Mouse (Mus musculus) adrenal gland, postnatal 10 days (tissue): ENCODE data around the gene Pim1. TPM values are rescaled to one million over a fixed set of nuclear protein-coding genes. Genes with fewer than 3 reads are reported as not detected.
"Not testable (repeated sequence)": the region's sequence is repeated elsewhere in the genome, so short reads cannot be mapped to it uniquely, and the experiment has no call there.

Experiments used
- DNase-seq: peaks from one replicate; pipeline ENCODE4 v3.0.0; 2021; ENCODE audit warnings: mixed read lengths
- total RNA-seq, 2 experiments: library from RNA; stranded (reverse); gene quantifications; 2 replicates each; pipeline ENCODE4 v1.2.3; 2021

Pim1 gene
- total RNA-seq, 2 experiments from 2014 or later: 73.4 to 104 TPM

GRCm38 (mm10) chr17:29493461-29493980, 3.0 kb downstream of the Pim1 start:
- no peak for DNase-seq

DNA sequence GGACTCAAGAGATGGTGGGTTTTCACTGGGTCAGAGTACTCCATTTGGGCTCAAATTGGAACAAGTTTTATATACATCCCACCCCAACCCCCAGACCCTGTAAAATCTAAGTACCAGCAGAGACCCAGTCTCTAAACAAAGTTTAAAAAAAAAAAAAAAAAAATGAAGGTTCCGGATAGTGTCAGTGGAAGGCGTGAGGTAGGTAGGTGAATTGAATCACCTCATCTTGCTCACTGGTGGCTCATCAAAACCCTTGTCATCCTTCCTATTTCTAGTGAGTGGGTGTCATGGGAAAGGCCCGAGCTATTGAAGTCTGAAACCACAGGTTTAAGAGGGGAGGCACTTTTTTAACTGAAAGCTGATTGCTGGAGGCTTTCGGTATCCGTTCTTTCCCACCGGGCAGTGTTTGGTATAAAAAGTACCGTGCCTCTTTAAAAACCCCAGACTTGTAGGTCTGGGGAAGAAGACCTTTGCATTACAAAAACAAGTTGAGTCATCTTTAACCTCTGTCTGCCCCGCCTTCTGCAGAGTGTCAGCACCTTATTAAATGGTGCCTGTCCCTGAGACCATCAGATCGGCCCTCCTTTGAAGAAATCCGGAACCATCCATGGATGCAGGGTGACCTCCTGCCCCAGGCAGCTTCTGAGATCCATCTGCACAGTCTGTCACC, 3.6 kb downstream of the Pim1 start:
- DNase-seq: no peak

GRCm38 (mm10) chr17:29494732-29495076, 4.2 kb downstream of the Pim1 start:
- DNase-seq: no peak

GRCm38 (mm10) chr17:29496211-29497070, 5.9 kb downstream of the Pim1 start:
- DNase-seq: no peak

GRCm38 (mm10) chr17:29497071-29497354, 6.5 kb downstream of the Pim1 start:
- DNase-seq: no peak

DNA sequence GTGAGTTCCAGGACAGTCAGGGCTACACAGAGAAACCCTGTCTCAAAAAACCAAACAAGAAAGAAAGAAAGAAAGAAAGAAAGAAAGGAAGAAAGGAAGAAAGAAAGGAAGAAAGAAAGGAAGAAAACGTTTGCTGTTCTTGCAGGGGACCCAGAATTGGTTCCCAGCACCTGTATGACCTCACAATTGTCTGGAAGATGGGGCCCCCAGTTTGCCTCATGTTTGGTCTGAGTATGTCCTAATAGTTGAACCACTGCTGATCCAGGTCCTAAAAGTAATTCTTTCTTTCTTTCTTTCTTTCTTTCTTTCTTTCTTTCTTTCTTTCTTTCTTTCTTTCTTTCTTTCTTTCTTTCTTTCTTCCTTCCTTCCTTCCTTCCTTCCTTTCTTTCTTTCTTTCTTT, 6.9 kb downstream of the Pim1 start:
- DNase-seq: not testable (repeated sequence)

- DNase-seq: no peak
These were observed 7.5 kb downstream of the Pim1 start for GRCm38 (mm10) chr17:29498028-29498427.

DNA sequence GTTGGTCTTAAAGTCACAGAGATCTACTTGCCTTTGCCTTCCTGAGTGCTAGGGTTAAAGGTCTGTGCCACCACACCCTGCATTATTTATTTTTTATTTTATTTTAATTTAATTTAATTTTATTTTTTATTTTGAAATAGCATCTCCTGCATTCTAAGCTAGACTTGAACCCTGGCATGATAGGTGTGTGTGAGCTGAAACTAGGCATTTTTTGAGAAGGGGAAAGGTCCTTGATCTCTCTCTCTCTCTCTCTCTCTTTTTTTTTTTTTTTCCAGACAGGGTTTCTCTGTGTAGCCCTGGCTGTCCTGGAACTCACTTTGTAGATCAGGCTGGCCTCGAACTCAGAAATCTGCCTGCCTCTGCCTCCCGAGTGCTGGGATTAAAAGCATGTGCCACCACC, 8.4 kb downstream of the Pim1 start:
- DNase-seq: not testable (repeated sequence)

DNA sequence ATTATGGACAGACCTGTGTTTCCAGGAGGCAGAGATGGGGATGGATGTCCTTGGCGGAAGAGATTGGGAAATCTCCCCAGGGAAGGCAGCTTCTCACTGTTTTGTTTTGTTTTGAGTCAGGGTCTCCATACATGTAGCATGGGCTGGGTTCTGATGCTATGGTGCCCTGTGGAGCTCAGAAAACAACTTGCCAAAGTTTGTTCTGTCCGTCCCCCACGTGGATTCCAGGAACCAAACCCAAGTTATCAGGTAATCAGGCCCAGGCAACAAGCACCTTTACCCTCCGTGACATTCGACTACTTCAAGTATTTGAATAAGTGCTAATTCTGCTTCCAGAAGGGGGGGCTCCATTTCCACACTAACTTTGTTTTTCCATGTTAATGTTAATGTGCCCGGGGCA, 9.0 kb downstream of the Pim1 start:
- DNase-seq: no peak

GRCm38 (mm10) chr17:29500243-29500740, 9.7 kb downstream of the Pim1 start:
- no peak for DNase-seq

DNA sequence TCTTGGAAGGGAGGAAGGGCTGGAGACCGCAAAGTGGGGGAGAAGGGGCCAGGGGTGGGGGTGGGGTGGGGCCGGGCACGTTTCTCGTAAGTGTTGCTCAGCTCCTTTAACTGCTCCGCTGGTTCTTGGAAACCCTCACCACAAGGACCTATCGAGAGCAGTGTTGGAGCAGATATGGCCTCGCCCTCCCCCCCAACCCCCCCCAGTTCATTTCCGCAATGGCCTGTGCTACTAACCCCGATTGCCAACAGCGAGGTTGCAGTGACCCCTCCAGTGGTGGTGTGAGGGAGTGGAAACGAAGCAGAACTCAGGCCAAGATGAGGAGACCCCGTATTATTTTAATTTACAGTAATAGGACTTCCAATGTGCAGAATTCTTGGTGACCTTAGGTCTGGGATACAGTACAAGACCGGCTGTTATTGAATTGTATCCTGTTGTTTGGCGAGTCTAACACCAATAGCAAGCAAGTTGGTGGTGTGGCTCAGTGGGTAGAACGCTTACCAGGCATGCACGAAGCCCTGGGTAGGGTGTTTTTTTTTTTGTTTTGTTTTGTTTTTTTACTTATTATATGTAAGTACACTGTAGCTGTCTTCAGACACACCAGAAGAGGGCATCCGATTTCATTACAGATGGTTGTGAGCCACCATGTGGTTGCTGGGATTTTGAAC, 10.4 kb downstream of the Pim1 start:
- DNase-seq: no peak

- DNase-seq: no peak
These were observed 11.6 kb downstream of the Pim1 start for GRCm38 (mm10) chr17:29502005-29502668.

DNA sequence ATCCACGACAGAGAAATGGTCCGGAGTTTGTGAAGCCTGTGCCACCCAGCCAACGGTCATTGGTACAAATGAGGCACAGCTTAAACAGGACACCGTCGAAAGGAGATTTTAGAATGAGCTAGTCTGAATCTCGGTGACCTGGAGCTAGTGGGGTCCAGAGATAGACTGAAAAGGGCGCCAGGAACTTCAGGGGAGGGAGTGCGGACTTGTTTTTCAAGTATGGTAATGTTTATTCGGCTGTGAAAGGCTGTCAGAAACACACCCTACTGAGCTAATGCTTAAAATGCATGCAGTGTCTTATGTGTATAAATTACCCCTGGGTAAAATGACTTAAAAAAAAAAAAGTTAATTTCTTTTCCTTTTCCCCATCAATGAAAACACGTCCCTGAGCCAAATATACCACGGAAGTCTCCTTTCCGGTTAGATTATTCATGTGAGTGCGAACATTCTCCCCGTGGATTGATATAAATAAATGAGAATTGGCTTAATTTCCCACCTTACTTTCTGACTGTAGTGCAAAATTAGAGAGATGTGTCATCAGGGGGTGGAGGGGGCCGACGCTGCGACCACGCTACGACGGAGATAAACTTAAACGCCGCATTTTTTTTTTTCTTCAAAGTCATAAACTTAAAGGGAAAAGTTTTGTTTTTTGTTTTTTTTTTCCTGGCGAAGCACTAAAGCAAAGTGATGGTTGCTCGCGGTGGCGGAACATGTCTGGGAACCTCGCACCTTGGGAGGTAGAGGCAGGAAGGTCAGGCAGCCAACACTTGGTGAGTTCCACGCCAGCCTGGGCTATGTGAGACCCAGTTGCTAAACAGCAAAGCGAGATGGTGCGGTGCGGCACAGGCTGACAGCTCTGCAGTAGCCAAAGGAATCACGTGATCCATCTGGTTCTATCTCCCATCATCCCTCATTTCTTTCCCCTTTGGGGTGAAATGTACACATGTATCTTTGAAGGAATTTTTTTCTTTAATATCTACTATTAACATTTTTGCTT, 12.4 kb downstream of the Pim1 start:
- DNase-seq: no peak

DNA sequence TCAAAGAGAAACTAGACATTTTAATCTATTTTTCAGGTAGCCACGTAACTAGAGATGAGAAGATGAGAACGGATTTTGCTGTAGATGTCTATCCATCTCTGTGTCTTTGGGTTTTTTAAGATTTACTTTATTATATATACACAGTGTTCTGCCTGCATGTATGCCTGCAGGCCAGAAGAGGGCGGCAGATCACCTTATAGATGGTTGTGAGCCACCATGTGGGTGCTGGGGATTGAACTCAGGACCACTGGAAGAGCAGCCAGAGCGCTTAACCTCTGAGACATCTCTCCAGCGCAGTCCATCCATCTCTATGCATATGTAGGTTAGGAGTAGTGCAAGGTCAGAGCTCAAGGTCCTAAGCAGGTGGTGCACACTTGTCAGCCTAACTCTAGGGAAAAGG, 13.1 kb downstream of the Pim1 start:
- DNase-seq: no peak

DNA sequence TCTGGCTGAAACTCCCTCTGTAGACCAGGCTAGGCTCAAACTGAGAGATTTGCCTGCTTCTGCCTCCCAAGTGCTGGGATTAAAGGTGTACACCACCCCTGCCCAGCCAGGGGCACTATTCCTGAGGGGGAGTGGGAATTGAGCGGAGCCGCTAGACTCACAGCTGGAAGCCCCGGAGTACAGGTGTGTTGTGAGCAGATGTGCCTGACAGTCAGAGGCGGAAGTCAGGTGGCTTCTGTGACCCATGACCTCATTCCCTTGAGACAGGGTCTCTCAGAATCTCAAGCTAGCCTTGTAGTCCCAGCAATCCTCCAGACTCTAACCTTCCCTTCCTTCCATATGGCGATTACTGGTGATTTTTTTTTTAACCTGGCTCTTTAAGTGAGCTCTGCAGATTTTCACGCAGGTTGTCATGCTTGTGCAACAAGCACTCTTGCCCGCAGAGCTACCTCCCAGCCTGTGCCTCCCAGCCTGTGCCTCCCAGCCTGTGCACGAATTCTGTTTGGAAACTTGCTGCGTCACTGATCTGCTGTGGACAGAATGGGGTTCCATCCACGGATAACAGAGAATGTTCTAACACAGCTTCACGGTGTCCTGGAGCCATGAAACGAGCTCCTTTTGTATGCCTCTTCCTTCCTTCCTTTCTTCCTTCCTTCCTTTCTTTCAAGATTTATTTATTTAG, 18.5 kb downstream of the Pim1 start:
- no peak for DNase-seq

DNA sequence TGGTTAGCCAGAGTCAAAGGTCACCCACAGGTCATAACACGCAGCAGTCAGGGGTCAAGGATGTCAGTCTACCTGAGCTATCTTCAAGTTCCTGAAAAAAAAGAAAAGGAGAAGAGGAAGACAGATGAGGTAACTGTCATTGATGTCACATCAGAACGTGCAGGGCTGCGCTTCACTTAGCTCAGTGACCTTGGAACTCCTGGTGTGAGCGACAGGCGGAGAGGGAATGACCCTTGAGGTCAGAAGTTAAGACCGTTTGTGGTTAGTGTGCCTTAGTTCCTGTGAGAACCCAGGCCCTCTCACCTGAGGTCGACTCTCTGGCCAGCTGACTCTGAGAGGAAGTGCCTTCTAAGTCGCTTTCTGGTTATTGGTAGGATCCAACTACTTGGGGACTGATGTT, 20.1 kb downstream of the Pim1 start:
- DNase-seq: no peak

- peak; percentile 82 for DNase-seq
These were observed 22.6 kb downstream of the Pim1 start for GRCm38 (mm10) chr17:29513044-29513730.

DNA sequence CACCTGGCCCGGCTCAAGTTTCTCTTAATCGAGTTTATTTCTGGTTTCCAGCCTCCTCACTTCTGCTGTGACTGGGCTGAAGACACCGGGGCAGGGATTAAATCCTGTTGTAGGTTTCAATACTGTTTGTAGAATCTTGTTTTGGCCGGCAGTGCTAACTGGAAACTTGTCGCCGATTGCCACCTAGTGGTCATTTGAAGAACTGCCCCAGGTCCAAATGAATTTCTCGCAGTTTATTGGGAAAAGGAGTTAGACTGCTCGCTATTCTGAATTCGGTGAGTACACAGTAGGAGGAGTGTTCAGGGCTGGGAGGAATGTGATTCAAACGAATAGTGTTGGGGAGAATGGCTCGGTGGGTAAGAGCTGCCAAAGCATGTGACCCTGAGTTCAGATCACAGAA, 23.9 kb downstream of the Pim1 start:
- DNase-seq: peak; percentile 89

DNA sequence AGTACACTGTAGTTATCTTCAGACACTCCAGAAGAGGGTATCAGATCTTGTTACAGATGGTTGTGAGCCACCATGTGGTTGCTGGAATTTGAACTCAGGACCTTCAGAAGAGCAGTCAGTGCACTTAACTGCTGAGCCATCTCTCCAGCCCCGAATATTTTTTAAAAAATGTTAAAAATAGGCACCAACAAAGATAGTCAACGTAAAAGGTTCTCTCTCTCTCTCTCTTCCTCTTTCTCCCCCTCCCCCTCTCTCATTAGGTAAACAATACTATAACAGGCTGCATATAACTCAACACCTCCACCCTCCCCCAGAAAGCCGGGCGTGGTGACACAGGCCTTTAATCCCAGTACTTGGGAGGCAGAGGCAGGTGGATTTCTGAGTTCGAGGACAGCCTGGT, 28.1 kb downstream of the Pim1 start:
- DNase-seq: not testable (repeated sequence)

DNA sequence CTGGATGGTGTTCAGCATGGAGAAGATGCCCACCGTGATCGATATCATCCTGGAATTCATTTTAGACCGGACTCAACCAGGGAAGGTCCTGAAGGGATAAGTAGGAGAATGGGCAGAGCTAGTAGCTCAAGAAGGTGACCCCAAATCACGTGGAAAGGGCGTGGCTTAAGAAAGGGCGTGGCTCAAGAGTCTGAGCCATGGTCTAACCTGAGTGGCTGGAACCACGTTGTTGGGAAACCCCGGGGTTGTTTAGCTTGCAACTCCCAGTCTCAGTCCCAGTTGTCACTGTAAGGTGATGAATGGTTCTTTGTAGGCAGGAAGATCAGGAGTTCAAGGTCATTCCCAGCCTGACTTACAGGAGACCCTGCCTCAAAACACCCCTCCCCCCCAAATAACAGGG, 29.2 kb downstream of the Pim1 start:
- DNase-seq: no peak
